Comparison of ENCODE assay signal across 9 mouse cellular contexts in the genomic region with DNA sequence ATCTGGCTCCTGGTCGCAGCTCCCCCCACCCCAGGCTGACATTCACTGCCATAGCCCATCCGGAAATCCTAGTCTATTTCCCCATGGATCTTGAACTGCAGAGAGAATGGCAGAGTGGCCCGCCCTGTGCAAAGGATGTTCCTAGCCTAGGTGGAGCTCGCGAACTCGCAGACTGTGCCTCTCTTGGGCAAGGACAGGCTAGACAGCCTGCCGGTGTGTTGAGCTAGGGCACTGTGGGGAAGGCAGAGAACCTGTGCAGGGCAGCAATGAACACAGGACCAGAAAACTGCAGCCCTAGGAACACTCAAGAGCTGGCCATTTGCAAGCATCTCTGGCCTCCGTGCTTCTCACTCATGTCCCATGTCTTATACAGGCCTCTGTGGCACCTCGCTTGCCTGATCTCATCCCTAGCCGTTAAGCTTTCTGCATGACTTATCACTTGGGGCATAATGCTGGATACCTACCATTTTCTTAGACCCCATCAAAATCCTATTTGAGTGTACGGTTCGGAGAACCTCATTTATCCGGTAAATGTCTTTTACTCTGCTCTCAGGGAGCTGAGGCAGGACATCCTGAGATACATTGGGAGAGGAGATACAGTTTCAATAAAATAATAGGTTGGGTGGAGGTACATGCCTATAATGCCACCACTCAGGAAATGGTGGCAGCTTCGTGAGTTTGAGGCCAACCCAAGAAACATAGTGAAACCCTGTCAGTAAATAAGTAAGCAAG. TPM values are rescaled to one million over a fixed set of nuclear protein-coding genes. Genes with fewer than 3 reads are reported as not detected.
DNase-seq lines count a peak whose midpoint lies in the region; ATAC-seq lines count a peak whose summit lies in the region.
"Had no signal": no experiment of that assay in that cellular context is flagged by ENCODE, and none has a peak within 500 bp of the region (broad histone marks: within the 10 kb centered on the region; RNA-seq: fewer than 3 reads in every experiment).

No protein-coding gene starts in this region.

- peaks cover 25% of the 10 kb centered on the region for H3K27me3 ChIP-seq in intestine, embryonic 14.5 days (replicated peaks; ENCODE audit: control insufficient read depth, insufficient read depth, low read length)
- peaks cover 22% of the 10 kb centered on the region for H3K27me3 ChIP-seq in intestine, embryonic 16.5 days (replicated peaks; ENCODE audit: control insufficient read depth, insufficient read depth, low read length)
- H3K27me3 ChIP-seq in neural tube, embryonic 15.5 days (replicated peaks): peaks cover 29% of the 10 kb centered on the region

- 44% methylated on average over 14 of the region's 14 CpGs for WGBS in intestine, embryonic 14.5 days
- 43% methylated on average over 14 of the region's 14 CpGs for WGBS in intestine, embryonic 16.5 days
- WGBS in neural tube, embryonic 15.5 days: 44% methylated on average over 14 of the region's 14 CpGs

- no peak overlapping the region for H3K9ac ChIP-seq in intestine, embryonic 14.5 days (ENCODE audit: low read length)
- no peak overlapping the region for H3K9ac ChIP-seq in intestine, embryonic 16.5 days (ENCODE audit: low read depth, low read length)
- no peak overlapping the region for H3K9ac ChIP-seq in neural tube, embryonic 15.5 days (replicated peaks)

- ATAC-seq in intestine, embryonic 14.5 days (replicated peaks; ENCODE audit: low FRiP score, low TSS enrichment, low read depth): no peak
- ATAC-seq in intestine, embryonic 16.5 days: no peak
- no peak for ATAC-seq in neural tube, embryonic 15.5 days (ENCODE audit: low FRiP score)

- no peaks in the 10 kb centered on the region for H3K36me3 ChIP-seq in intestine, embryonic 14.5 days (ENCODE audit: control insufficient read depth, insufficient read depth, low read length)
- no peaks in the 10 kb centered on the region for H3K36me3 ChIP-seq in intestine, embryonic 16.5 days (ENCODE audit: control insufficient read depth, insufficient read depth, low read length)
- H3K36me3 ChIP-seq in neural tube, embryonic 15.5 days: no peaks in the 10 kb centered on the region

- H3K4me1 ChIP-seq in intestine, embryonic 14.5 days (replicated peaks; ENCODE audit: control insufficient read depth, insufficient read depth, low read length): peaks cover 9% of the 10 kb centered on the region
- H3K4me1 ChIP-seq in intestine, embryonic 16.5 days (ENCODE audit: control insufficient read depth, insufficient read depth, low read length): peaks cover 13% of the 10 kb centered on the region
- H3K4me1 ChIP-seq in neural tube, embryonic 15.5 days: peaks cover 19% of the 10 kb centered on the region

- H3K9me3 ChIP-seq in intestine, embryonic 14.5 days (ENCODE audit: control insufficient read depth, low read length): no peaks in the 10 kb centered on the region
- no peaks in the 10 kb centered on the region for H3K9me3 ChIP-seq in intestine, embryonic 16.5 days (ENCODE audit: control insufficient read depth, low read length)
- H3K9me3 ChIP-seq in neural tube, embryonic 15.5 days (replicated peaks): no peaks in the 10 kb centered on the region

- no peak for DNase-seq in intestine, embryonic 14.5 days (ENCODE audit: low spot score)
- DNase-seq in T-cell, adult 2 months (ENCODE audit: low spot score): peak; percentile 63
- DNase-seq in cerebellum, postnatal 36 days: peak; percentile 48 to 57
- no peak for DNase-seq in adrenal gland, adult 2 months
- no peak for DNase-seq in ovary, postnatal 10 days (ENCODE audit: low spot score)
- DNase-seq: kidney, adult 2 months had no signal

- H3K4me2 ChIP-seq in intestine, embryonic 14.5 days (ENCODE audit: low read length): no peak overlapping the region; the same call in 1 of the 2 replicates
- H3K4me2 ChIP-seq in intestine, embryonic 16.5 days (ENCODE audit: low read depth, low read length): no peak overlapping the region
- H3K4me2 ChIP-seq in neural tube, embryonic 15.5 days: peak overlapping the region; percentile 63

- H3K4me3 ChIP-seq in intestine, embryonic 14.5 days (ENCODE audit: low read depth, low read length): 0 out of 2 replicates have a peak overlapping the region, but pooled peaks have one; percentile 23
- no peak overlapping the region for H3K4me3 ChIP-seq in intestine, embryonic 16.5 days (ENCODE audit: low read length)
- peak overlapping the region; percentile 42 for H3K4me3 ChIP-seq in neural tube, embryonic 15.5 days (replicated peaks)

- no peak overlapping the region for H3K27ac ChIP-seq in intestine, embryonic 14.5 days (ENCODE audit: low read depth)
- no peak overlapping the region for H3K27ac ChIP-seq in intestine, embryonic 16.5 days (ENCODE audit: low read length)
- H3K27ac ChIP-seq in neural tube, embryonic 15.5 days (replicated peaks): no peak overlapping the region

RNA-seq across cellular contexts. Expression of gene Thy1, which starts 1.4 kb away (rescaled TPM):
- polyA plus RNA-seq in intestine, embryonic 14.5 days (2014; fragmentation: Nextera tagmentation; extraction: Ambion mirVana): 0.62 and 2.0 TPM in 2 replicates
- 1.8 TPM in 2 replicates for polyA plus RNA-seq in intestine, embryonic 16.5 days (2015; fragmentation: Nextera tagmentation; extraction: Ambion mirVana)
- polyA plus RNA-seq in neural tube, embryonic 15.5 days (2015; fragmentation: Nextera tagmentation; extraction: Ambion mirVana): 13.0 and 26.6 TPM in 2 replicates
- total RNA-seq in adrenal gland, adult 2 months (2021): 10 to 100 TPM; 46.9 to 49.6 TPM
- 25.0 and 26.5 TPM in 2 replicates for polyA plus RNA-seq in adrenal gland, adult 2 months (2012; rRNA removed)
- polyA plus RNA-seq: neural tube, embryonic 11.5 days had no signal

RNA-seq across cellular contexts. Expression of gene Usp2, which starts 22.2 kb away (rescaled TPM):
- 11.0 and 12.5 TPM in 2 replicates for polyA plus RNA-seq in intestine, embryonic 14.5 days (2014; fragmentation: Nextera tagmentation; extraction: Ambion mirVana)
- polyA plus RNA-seq in intestine, embryonic 16.5 days (2015; fragmentation: Nextera tagmentation; extraction: Ambion mirVana): 13.2 and 15.6 TPM in 2 replicates
- 13.1 and 13.3 TPM in 2 replicates for polyA plus RNA-seq in neural tube, embryonic 15.5 days (2015; fragmentation: Nextera tagmentation; extraction: Ambion mirVana)
- 10 to 100 TPM; 33.7 to 60.9 TPM for total RNA-seq in adrenal gland, adult 2 months (2021)
- 10.9 and 15.2 TPM in 2 replicates for polyA plus RNA-seq in adrenal gland, adult 2 months (2012; rRNA removed)

RNA-seq across cellular contexts. Expression of gene Mfrp, which starts 56.9 kb away (rescaled TPM):
- polyA plus RNA-seq in intestine, embryonic 14.5 days (2014; fragmentation: Nextera tagmentation; extraction: Ambion mirVana): 0.18 TPM in 1 of 2 replicates, not detected in the other
- 0.18 and 0.24 TPM in 2 replicates for polyA plus RNA-seq in intestine, embryonic 16.5 days (2015; fragmentation: Nextera tagmentation; extraction: Ambion mirVana)
- 0.08 and 0.28 TPM in 2 replicates for polyA plus RNA-seq in neural tube, embryonic 15.5 days (2015; fragmentation: Nextera tagmentation; extraction: Ambion mirVana)
- under 1 TPM in 1 of 2 experiments, not detected in 1; 0.10 TPM for total RNA-seq in adrenal gland, adult 2 months (2021)
- 0.40 TPM in 1 of 2 replicates, not detected in the other for polyA plus RNA-seq in adrenal gland, adult 2 months (2012; rRNA removed)

Comparison
In these comparisons a context has a peak if more than half of its experiments do, and no peak if none do; other contexts are left out.
1. DNase-seq: peak in T-cell, adult 2 months (single experiment) and cerebellum, postnatal 36 days (2 of 2); none in intestine, embryonic 14.5 days (single experiment), adrenal gland, adult 2 months (single experiment) and ovary, postnatal 10 days (single experiment).